ENCODE assay signal across 19 mouse cellular contexts in genomic region chr14:14309416-14309815, GRCm38 (mm10). TPM values are rescaled to one million over a fixed set of nuclear protein-coding genes. Genes with fewer than 3 reads are reported as not detected.
DNase-seq lines count a peak whose midpoint lies in the region; ATAC-seq lines count a peak whose summit lies in the region.
"Had no signal": no experiment of that assay in that cellular context is flagged by ENCODE, and none has a peak within 500 bp of the region (broad histone marks: within the 10 kb centered on the region; RNA-seq: fewer than 3 reads in every experiment).

No protein-coding gene starts in this region.

- H3K36me3 ChIP-seq in heart, embryonic 12.5 days = no peaks in the 10 kb centered on the region
- H3K36me3 ChIP-seq in kidney, embryonic 16.5 days (ENCODE audit: insufficient read depth, low read length) = no peaks in the 10 kb centered on the region
- H3K36me3 ChIP-seq: hindbrain, embryonic 10.5 days had no signal

- no peak overlapping the region for H3K27ac ChIP-seq in heart, embryonic 12.5 days (ENCODE audit: poor library complexity, severe bottlenecking)
- no peak overlapping the region for H3K27ac ChIP-seq in kidney, embryonic 16.5 days (ENCODE audit: low read length)
- H3K27ac ChIP-seq: hindbrain, embryonic 10.5 days; liver, embryonic 14.5 days; stomach, postnatal 0 days had no signal

- no peak overlapping the region for H3K9ac ChIP-seq in heart, embryonic 12.5 days
- no peak overlapping the region for H3K9ac ChIP-seq in kidney, embryonic 16.5 days (replicated peaks; ENCODE audit: low read length)
- H3K9ac ChIP-seq: liver, embryonic 14.5 days had no signal

- no peaks in the 10 kb centered on the region for H3K9me3 ChIP-seq in heart, embryonic 12.5 days (replicated peaks)
- H3K9me3 ChIP-seq in kidney, embryonic 16.5 days (ENCODE audit: low read length) = no peaks in the 10 kb centered on the region

- DNase-seq in heart, adult 8-10 months (ENCODE audit: low spot score) = no peak
- no peak for DNase-seq in kidney, postnatal 25 days
- peak; percentile 69 for DNase-seq in ES-CJ7 (ENCODE audit: low read depth, low spot score)
- peak; percentile 55 for DNase-seq in WW6 (ENCODE audit: low read depth, low spot score)
- no peak for DNase-seq in right cerebral cortex, postnatal 14 days
- DNase-seq: gastrocnemius, postnatal 25 days; kidney, adult 11 months; lung, postnatal 10 days; thymus, postnatal 14 days had no signal

- peak overlapping the region; percentile 18 for H3K4me3 ChIP-seq in heart, embryonic 12.5 days
- H3K4me3 ChIP-seq in kidney, embryonic 16.5 days (ENCODE audit: low read length) = no peak overlapping the region
- H3K4me3 ChIP-seq: hindbrain, embryonic 10.5 days; myocyte had no signal

- H3K4me2 ChIP-seq in heart, embryonic 12.5 days = peak overlapping the region; percentile 55
- peak overlapping the region; percentile 38; the same call in 1 of the 2 replicates for H3K4me2 ChIP-seq in kidney, embryonic 16.5 days (replicated peaks; ENCODE audit: low read depth, low read length)

- no peaks in the 10 kb centered on the region for H3K4me1 ChIP-seq in heart, embryonic 12.5 days (replicated peaks)
- H3K4me1 ChIP-seq in kidney, embryonic 16.5 days (ENCODE audit: insufficient read depth, low read length) = no peaks in the 10 kb centered on the region
- H3K4me1 ChIP-seq: hindbrain, embryonic 10.5 days had no signal

- H3K27me3 ChIP-seq in heart, embryonic 12.5 days (replicated peaks) = no peaks in the 10 kb centered on the region
- no peaks in the 10 kb centered on the region for H3K27me3 ChIP-seq in kidney, embryonic 16.5 days (ENCODE audit: insufficient read depth, low read length)

- WGBS in heart, embryonic 12.5 days = 42% methylated on average over 14 of the region's 14 CpGs
- WGBS in kidney, embryonic 16.5 days = 59% methylated on average over 14 of the region's 14 CpGs

- no peak for ATAC-seq in heart, embryonic 12.5 days (ENCODE audit: insufficient number of reproducible peaks, low FRiP score)
- ATAC-seq in kidney, embryonic 16.5 days (ENCODE audit: low FRiP score, low TSS enrichment) = no peak
- ATAC-seq: CD4-positive, CD25-positive, alpha-beta regulatory T cell, adult 4 months had no signal

RNA-seq across cellular contexts. Expression of gene Olfr31, which starts 13.2 kb away (rescaled TPM):
- not detected in 2 replicates for polyA plus RNA-seq in heart, embryonic 12.5 days (2016; fragmentation: Nextera tagmentation; extraction: Ambion mirVana)
- not detected for total RNA-seq in heart, adult 8-10 months (2022)
- not detected in 2 replicates for polyA plus RNA-seq in kidney, embryonic 16.5 days (2015; fragmentation: Nextera tagmentation; extraction: Ambion mirVana)
- total RNA-seq: gastrocnemius, postnatal 25 days; left cerebral cortex, postnatal 25 days had no signal
- polyA plus RNA-seq: brain, embryonic 14.5 days; embryonic facial prominence, embryonic 11.5 days; hindbrain, embryonic 10.5 days; liver, embryonic 14.5 days; stomach, postnatal 0 days had no signal

RNA-seq across cellular contexts. Expression of gene Il3ra, which starts 36.7 kb away (rescaled TPM):
- polyA plus RNA-seq in heart, embryonic 12.5 days (2016; fragmentation: Nextera tagmentation; extraction: Ambion mirVana) = 2.9 and 3.3 TPM in 2 replicates
- total RNA-seq in heart, adult 8-10 months (2022) = 1 to 10 TPM; 2.2 to 7.2 (median 3.5) TPM
- 6.9 and 7.0 TPM in 2 replicates for polyA plus RNA-seq in kidney, embryonic 16.5 days (2015; fragmentation: Nextera tagmentation; extraction: Ambion mirVana)

Comparison
In these comparisons a context has a peak if more than half of its experiments do, and no peak if none do; other contexts are left out.
1. DNase-seq: peak in ES-CJ7 (single experiment) and WW6 (single experiment); none in heart, adult 8-10 months (single experiment), kidney, postnatal 25 days (0 of 2) and right cerebral cortex, postnatal 14 days (single experiment).